Mouse (Mus musculus) kidney, adult 2 months (tissue): ENCODE measurements at regions not wholly inside any gene's neighbourhood (a gene's known extent, or its start where the extent isn't known, plus 50 kb on each side); places are given as distances from the start of the nearest gene placed in this dataset.
"Not testable (repeated sequence)": the region's sequence is repeated elsewhere in the genome, so short reads cannot be mapped to it uniquely, and the experiment has no call there.

Experiments used
- DNase-seq: peaks from one replicate; pipeline ENCODE4 v3.0.0; 2021
- H3K27ac ChIP-seq: fragments of 200-500 bp; 2 replicates; pipeline ENCODE4 v1.5.1; 2012; ENCODE audit warnings: low read depth, low read length, control low read depth, inconsistent platforms; ENCODE audit not compliant: insufficient read depth
- H3K27me3 ChIP-seq: fragments of 200-500 bp; replicated peaks from 2 replicates; pipeline ENCODE4 v1.6.1; 2012; ENCODE audit warnings: mild to moderate bottlenecking, moderate library complexity, low read length, inconsistent platforms; ENCODE audit not compliant: control insufficient read depth, insufficient read depth
- H3K36me3 ChIP-seq: fragments of 200-500 bp; 2 replicates; pipeline ENCODE4 v1.6.1; 2012; ENCODE audit warnings: mild to moderate bottlenecking, moderate library complexity, low read length, inconsistent platforms; ENCODE audit not compliant: control insufficient read depth, insufficient read depth
- H3K4me1 ChIP-seq: fragments of 200-500 bp; 2 replicates; pipeline ENCODE4 v1.6.1; 2011; ENCODE audit warnings: low read length; ENCODE audit not compliant: control insufficient read depth, insufficient read depth
- H3K4me3 ChIP-seq: fragments of 200-500 bp; 2 replicates; pipeline ENCODE4 v1.5.1; 2011; ENCODE audit warnings: mild to moderate bottlenecking, low read depth, low read length, control low read depth; ENCODE audit not compliant: insufficient read depth
- CTCF ChIP-seq: fragments of 200-500 bp; conservative IDR thresholded peaks from 2 replicates; pipeline ENCODE4 v1.5.1; 2011; ENCODE audit warnings: low read depth, mild to moderate bottlenecking, control low read depth, low read length, moderate library complexity, mixed read lengths; ENCODE audit not compliant: insufficient read depth, insufficient read length
- POLR2A ChIP-seq: fragments of 200-500 bp; IDR thresholded peaks from one replicate; pipeline ENCODE4 v1.6.1; 2011; ENCODE audit warnings: low read depth, low read length, control low read depth
- WGBS: fragments of 180-500 bp; shearing (Covaris S2); methylation state at CpG from one replicate; pipeline ENCODE4 v1.1.7; 2018; 5-methylcytosine and 5-hydroxymethylcytosine counted together

DNA sequence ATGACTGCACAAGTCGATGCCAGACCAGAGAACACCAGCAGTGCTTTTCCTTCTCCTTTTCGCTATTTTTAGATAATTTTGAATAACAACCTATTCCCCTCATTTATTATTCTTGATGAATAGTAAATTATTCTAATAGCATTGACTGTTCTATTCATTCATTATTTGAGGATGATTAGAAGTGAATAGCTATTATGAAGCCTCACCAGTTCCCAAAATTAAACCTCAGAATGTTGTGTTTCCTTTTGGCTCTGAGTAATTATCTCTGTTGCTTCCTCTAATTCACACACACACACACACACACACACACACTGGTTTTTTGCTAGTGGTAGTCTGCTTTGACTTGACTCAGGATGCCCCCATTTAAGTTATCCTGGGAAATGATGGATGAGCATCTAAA lies 540.7 kb downstream of the Cypt12 start:
- Histone ChIP-seq H3K4me3 (no peak overlapping the region), H3K27ac (no peak overlapping the region), H3K27me3 (no peaks in the 10 kb centered on the region), H3K4me1 (no peaks in the 10 kb centered on the region), H3K36me3 (no peaks in the 10 kb centered on the region)
- DNase-seq, result no peak
- 83% methylated on average over 2 of the region's 2 CpGs for WGBS
- TF ChIP-seq CTCF (no peak), POLR2A (no peak)

DNA sequence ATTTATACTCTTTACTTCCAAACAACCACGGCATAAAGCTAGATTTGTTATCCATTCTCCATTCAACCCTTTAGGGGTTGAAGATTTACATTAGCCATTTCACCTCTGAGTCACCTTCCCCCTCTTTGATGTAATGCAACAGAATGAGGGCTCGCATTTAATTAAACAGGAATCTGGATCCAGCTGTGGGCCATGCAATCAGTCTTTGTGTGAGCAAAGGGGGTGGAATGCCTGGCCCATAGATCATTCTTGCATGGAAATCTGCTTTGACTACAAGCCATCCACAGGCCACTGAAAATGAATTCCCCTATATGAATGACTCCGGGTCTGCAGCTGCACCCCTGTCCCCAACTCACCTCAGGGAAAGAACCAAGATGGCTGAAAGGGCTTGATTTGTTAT lies 574.4 kb downstream of the Cypt12 start:
- TF ChIP-seq POLR2A (no peak), CTCF (no peak)
- Histone ChIP-seq H3K27ac (no peak overlapping the region), H3K27me3 (no peaks in the 10 kb centered on the region), H3K4me3 (no peak overlapping the region), H3K4me1 (no peaks in the 10 kb centered on the region), H3K36me3 (no peaks in the 10 kb centered on the region)
- no peak for DNase-seq
- WGBS, result 34% methylated on average over 3 of the region's 3 CpGs

DNA sequence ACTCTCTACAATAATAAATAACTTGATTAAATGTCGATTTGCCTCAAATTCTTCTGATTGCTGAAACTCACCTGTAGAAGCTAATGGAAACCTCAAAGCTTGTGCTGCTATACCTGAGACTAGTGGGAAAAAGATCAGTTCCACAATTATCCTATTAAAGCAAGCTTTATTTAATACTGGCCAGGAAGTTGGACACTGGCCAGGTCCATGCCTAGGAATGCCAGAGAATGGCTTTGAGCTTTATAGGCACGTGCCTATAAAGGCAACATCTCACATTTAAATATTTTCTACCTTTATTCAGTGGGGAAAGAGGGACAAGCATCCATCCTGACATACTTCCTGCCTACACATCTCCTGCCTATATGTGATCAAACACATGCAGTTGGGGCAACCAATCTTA lies 575.8 kb downstream of the Cypt12 start:
- Histone ChIP-seq H3K27me3 (no peaks in the 10 kb centered on the region), H3K4me1 (no peaks in the 10 kb centered on the region), H3K36me3 (no peaks in the 10 kb centered on the region), H3K27ac (no peak overlapping the region), H3K4me3 (no peak overlapping the region)
- DNase-seq, result no peak
- TF ChIP-seq CTCF (no peak), POLR2A (no peak)
- 65% methylated on average over 2 of the region's 2 CpGs for WGBS

- TF ChIP-seq POLR2A (no peak), CTCF (no peak)
- H3K4me3 ChIP-seq, result no peak overlapping the region
Observed at GRCm38 (mm10) chr3:18557201-18557600, 609.0 kb downstream of the Cypt12 start.

DNA sequence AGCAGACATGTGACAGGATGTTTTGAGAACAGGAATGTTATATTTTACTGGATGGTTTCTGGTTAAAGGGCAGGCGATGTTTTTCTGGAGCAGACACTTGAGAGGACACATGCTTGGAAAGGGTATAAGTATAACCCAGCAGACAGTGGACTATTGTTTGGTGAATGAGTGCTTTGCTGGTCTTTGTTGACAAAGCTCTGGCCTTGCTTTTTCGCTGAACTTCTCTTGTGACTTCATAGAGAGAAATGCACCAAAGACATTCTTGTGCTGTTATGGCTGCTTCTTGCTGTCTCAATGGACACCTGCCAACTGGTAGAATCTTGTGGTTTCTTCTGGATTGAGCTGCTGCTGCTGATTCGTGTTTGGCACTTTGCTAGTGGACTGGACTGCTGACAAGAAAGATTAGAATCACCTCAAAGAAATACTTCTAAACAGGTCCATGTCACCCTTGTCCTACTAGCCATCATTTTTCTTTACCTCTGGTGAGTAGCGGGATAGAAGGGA lies 612.1 kb downstream of the Cypt12 start:
- TF ChIP-seq POLR2A (no peak), CTCF (no peak)
- Histone ChIP-seq H3K27ac (no peak overlapping the region), H3K4me3 (no peak overlapping the region), H3K27me3 (no peaks in the 10 kb centered on the region), H3K36me3 (no peaks in the 10 kb centered on the region), H3K4me1 (no peaks in the 10 kb centered on the region)
- DNase-seq, result no peak
- WGBS, result 65% methylated on average over 4 of the region's 4 CpGs

More at GRCm38 (mm10) chr3:18557201-18557600, 609.0 kb downstream of the Cypt12 start:
- no peaks in the 10 kb centered on the region for H3K27me3 ChIP-seq
- H3K4me1 ChIP-seq, result no peaks in the 10 kb centered on the region
- DNase-seq, result no peak
- WGBS, result 92% methylated on average over 2 of the region's 2 CpGs
- H3K36me3 ChIP-seq, result no peaks in the 10 kb centered on the region
- no peak overlapping the region for H3K27ac ChIP-seq

DNA sequence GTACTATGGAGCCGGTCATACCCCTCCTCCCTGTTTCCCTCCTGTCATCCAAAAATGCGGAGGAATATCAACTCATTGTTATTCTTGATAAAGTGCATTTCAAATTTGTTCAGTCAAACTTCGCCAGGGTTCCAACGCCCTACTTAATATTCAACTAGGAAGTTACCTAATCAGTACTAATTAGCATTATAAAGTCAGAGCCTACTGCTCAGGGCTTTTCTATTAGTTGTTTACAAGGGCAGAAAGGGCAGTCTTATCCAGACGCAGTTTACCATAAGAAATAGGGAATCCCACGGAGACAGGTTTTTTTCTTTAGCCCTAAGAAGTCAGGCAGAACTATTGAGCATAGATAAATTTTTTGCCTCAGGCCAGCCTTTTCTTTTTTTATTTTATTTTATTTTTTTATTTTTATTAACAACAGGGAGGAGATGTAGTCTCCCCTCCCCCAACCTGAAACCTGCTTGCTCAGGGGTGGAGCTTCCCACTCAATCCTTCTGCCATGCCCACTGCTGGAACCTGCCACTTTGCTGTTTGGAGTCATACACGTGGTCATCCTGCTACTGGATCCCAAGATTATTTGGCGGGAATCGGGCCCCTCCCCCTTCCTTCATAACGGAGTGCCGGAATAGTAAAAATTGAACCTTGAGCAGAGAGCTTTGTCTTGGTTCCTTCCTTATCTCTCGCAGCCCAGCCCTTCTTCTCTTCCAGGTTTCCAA lies 632.9 kb downstream of the Cypt12 start:
- 63% methylated on average over 12 of the region's 12 CpGs for WGBS
- not testable (repeated sequence) for H3K4me1 ChIP-seq, H3K27ac ChIP-seq, DNase-seq, H3K27me3 ChIP-seq, H3K36me3 ChIP-seq, H3K4me3 ChIP-seq

DNA sequence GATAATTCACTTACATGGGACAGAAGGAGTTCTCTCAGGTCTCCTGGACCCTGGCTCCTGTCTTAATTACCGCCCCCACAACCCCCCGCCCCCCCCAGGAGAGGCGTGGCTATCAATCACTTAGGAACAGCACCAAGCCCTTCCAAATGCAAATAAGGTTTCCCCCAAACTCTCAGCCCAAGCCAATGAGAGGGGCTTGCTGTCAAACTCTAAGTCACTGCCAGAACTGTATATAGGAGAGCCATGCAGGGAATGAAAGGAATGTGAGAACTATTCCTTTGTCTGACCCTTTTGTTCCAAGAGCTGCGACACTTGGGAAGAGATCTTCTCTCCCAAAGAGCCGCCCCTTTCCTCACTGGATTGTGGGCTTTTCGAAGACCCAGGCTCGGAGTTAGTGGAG lies 672.4 kb downstream of the Cypt12 start:
- Histone ChIP-seq H3K4me1 (peaks cover 3% of the 10 kb centered on the region; the same call in 1 of the 2 replicates), H3K27me3 (no peaks in the 10 kb centered on the region), H3K4me3 (no peak overlapping the region), H3K36me3 (no peaks in the 10 kb centered on the region), H3K27ac (no peak overlapping the region)
- TF ChIP-seq CTCF (no peak), POLR2A (no peak)
- 53% methylated on average over 7 of the region's 7 CpGs for whole genome bisulfite sequencing
- no peak for DNase-seq
